ENCODE assay signal across 23 mouse cellular contexts in the genomic region with DNA sequence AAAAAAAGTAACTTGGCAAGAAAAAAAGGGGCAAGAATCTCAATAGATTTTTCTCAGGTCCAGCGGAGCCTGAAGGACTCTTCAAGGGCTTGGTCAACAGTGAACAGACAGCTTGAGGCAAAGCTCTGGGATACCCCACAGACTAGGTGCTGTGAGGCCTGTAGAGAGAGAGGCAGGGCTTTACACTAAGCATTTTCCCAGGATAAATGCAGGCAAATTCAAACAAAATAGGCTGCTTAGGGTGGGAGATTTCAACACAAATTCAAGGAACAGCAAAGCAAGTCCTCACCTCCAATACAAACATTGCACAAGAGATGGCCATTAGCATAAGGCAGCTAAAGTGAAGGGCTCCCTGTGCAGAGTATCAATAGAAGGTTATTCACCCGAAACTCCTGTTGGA.
DNase-seq lines count a peak whose midpoint lies in the region; ATAC-seq and TF ChIP-seq lines count a peak whose summit lies in the region.
"Had no signal": no experiment of that assay in that cellular context is flagged by ENCODE, and none has a peak within 500 bp of the region (broad histone marks: within the 10 kb centered on the region; RNA-seq: fewer than 3 reads in every experiment).

No protein-coding gene starts in this region.

- H3K36me3 ChIP-seq in heart, embryonic 10.5 days = no peaks in the 10 kb centered on the region
- no peaks in the 10 kb centered on the region for H3K36me3 ChIP-seq in heart, embryonic 12.5 days
- no peaks in the 10 kb centered on the region for H3K36me3 ChIP-seq in lung, embryonic 14.5 days (ENCODE audit: insufficient read depth)
- H3K36me3 ChIP-seq: forebrain, embryonic 15.5 days; limb, embryonic 15.5 days; neural tube, embryonic 15.5 days had no signal

- no peak overlapping the region for H3K4me3 ChIP-seq in heart, embryonic 10.5 days
- H3K4me3 ChIP-seq in heart, embryonic 12.5 days = no peak overlapping the region
- H3K4me3 ChIP-seq in lung, embryonic 14.5 days (ENCODE audit: low read depth, low read length) = no peak overlapping the region
- H3K4me3 ChIP-seq in lung, adult 2 months (replicated peaks; ENCODE audit: extremely low read depth, low read depth, low read length) = no peak overlapping the region
- H3K4me3 ChIP-seq: erythroblast, embryonic 14.5 days; forebrain, embryonic 15.5 days; limb, embryonic 15.5 days; myocyte; neural tube, embryonic 15.5 days had no signal

- WGBS in heart, embryonic 10.5 days = 76% methylated on average over 2 of the region's 2 CpGs
- 81% methylated on average over 2 of the region's 2 CpGs for WGBS in heart, embryonic 12.5 days
- WGBS in lung, embryonic 14.5 days = 57% methylated on average over 2 of the region's 2 CpGs
- WGBS in lung, adult 2 months = 69% methylated on average over 2 of the region's 2 CpGs

- TF ChIP-seq POLR2A in lung, adult 2 months (IDR thresholded peaks at IDR 0.05; ENCODE audit: borderline replicate concordance, extremely low read depth, low read depth, low read length) = no peak

- no peak overlapping the region for H3K9ac ChIP-seq in heart, embryonic 12.5 days
- H3K9ac ChIP-seq in lung, embryonic 14.5 days = no peak overlapping the region
- H3K9ac ChIP-seq: forebrain, embryonic 15.5 days; limb, embryonic 15.5 days; neural tube, embryonic 15.5 days had no signal

- H3K4me1 ChIP-seq in heart, embryonic 10.5 days = peaks cover 20% of the 10 kb centered on the region; the same call in 1 of the 2 replicates
- H3K4me1 ChIP-seq in heart, embryonic 12.5 days (replicated peaks) = peaks cover 19% of the 10 kb centered on the region; the same call in 1 of the 2 replicates
- no peaks in the 10 kb centered on the region for H3K4me1 ChIP-seq in lung, embryonic 14.5 days (ENCODE audit: insufficient read depth)
- peaks cover 16% of the 10 kb centered on the region for H3K4me1 ChIP-seq in lung, adult 2 months (ENCODE audit: control insufficient read depth, insufficient read depth, low read length)
- H3K4me1 ChIP-seq: limb, embryonic 15.5 days had no signal

- no peaks in the 10 kb centered on the region for H3K9me3 ChIP-seq in heart, embryonic 10.5 days
- no peaks in the 10 kb centered on the region for H3K9me3 ChIP-seq in heart, embryonic 12.5 days (replicated peaks)
- H3K9me3 ChIP-seq in lung, embryonic 14.5 days (ENCODE audit: low read depth, low read length) = no peaks in the 10 kb centered on the region
- H3K9me3 ChIP-seq: forebrain, embryonic 15.5 days; limb, embryonic 15.5 days; neural tube, embryonic 15.5 days had no signal

- ATAC-seq in heart, embryonic 12.5 days (ENCODE audit: insufficient number of reproducible peaks, low FRiP score) = no peak
- ATAC-seq in lung, embryonic 14.5 days (ENCODE audit: insufficient read depth) = peak; percentile 80; the same call in 1 of the 2 replicates
- no peak for ATAC-seq in frontal cortex, adult (ENCODE audit: low TSS enrichment)
- ATAC-seq: forebrain, embryonic 15.5 days; hindbrain, embryonic 16.5 days had no signal

- no peak overlapping the region for H3K27ac ChIP-seq in heart, embryonic 10.5 days
- no peak overlapping the region for H3K27ac ChIP-seq in heart, embryonic 12.5 days (ENCODE audit: poor library complexity, severe bottlenecking)
- H3K27ac ChIP-seq in lung, embryonic 14.5 days (ENCODE audit: low read depth) = no peak overlapping the region
- H3K27ac ChIP-seq: forebrain, embryonic 15.5 days; limb, embryonic 15.5 days; neural tube, embryonic 15.5 days had no signal

- no peaks in the 10 kb centered on the region for H3K27me3 ChIP-seq in heart, embryonic 10.5 days (ENCODE audit: insufficient read depth, poor library complexity, severe bottlenecking)
- no peaks in the 10 kb centered on the region for H3K27me3 ChIP-seq in heart, embryonic 12.5 days (replicated peaks)
- no peaks in the 10 kb centered on the region for H3K27me3 ChIP-seq in lung, embryonic 14.5 days (ENCODE audit: insufficient read depth, low read length)
- H3K27me3 ChIP-seq: CH12.LX; forebrain, embryonic 15.5 days; limb, embryonic 15.5 days had no signal

- no peak overlapping the region for H3K4me2 ChIP-seq in heart, embryonic 12.5 days
- no peak overlapping the region for H3K4me2 ChIP-seq in lung, embryonic 14.5 days
- H3K4me2 ChIP-seq: forebrain, embryonic 15.5 days; limb, embryonic 15.5 days; neural tube, embryonic 15.5 days had no signal

- no peak for TF ChIP-seq CTCF in lung, embryonic 14.5 days (IDR thresholded peaks at IDR 0.05; ENCODE audit: low read depth)
- no peak for TF ChIP-seq CTCF in lung, adult 2 months (IDR thresholded peaks at IDR 0.05; ENCODE audit: insufficient read depth, low read length)

- DNase-seq in heart, embryonic 10.5 days (ENCODE audit: low spot score) = peak; percentile 3
- DNase-seq in lung, embryonic 14.5 days = peak; percentile 59
- no peak for DNase-seq in lung, adult 2 months
- DNase-seq in kidney, postnatal 14 days = peak; percentile 41
- peak; percentile 68 for DNase-seq in yolk sac, embryonic 10.5 days (ENCODE audit: low spot score)
- no peak for DNase-seq in layer of hippocampus, postnatal 10 days (ENCODE audit: low spot score in 2 of 2)
- DNase-seq: adrenal gland, postnatal 14 days; cerebellum, adult 11-12 months; cerebellum, postnatal 36 days; heart, postnatal 36 days; layer of hippocampus, postnatal 36 days; midbrain, embryonic 14.5 days; right cerebral cortex, postnatal 25 days; thymus, postnatal 25 days had no signal

Comparison
In these comparisons a context has a peak if more than half of its experiments do, and no peak if none do; other contexts are left out.
1. DNase-seq: peak in heart, embryonic 10.5 days (single experiment), lung, embryonic 14.5 days (single experiment), kidney, postnatal 14 days (single experiment) and yolk sac, embryonic 10.5 days (single experiment); none in lung, adult 2 months (single experiment) and layer of hippocampus, postnatal 10 days (0 of 2).